Mouse (Mus musculus) stomach, postnatal 0 days (tissue): ENCODE data around the gene Slc44a1.

Source experiments
- CTCF ChIP-seq: IDR thresholded peaks from 2 replicates; pipeline ENCODE4 v1.5.1; 2016; ENCODE audit warnings: antibody characterized with exemption, low read depth, mild to moderate bottlenecking, moderate library complexity
- EP300 ChIP-seq: optimal IDR thresholded peaks from 2 replicates; pipeline ENCODE3; 2016; ENCODE audit warnings: antibody characterized with exemption

- no peak for TF ChIP-seq EP300
- TF ChIP-seq CTCF, result no peak
These were observed 82.4 kb downstream of the Slc44a1 start for GRCm38 (mm10) chr4:53522655-53523054.
